Mouse (Mus musculus) megakaryocyte, adult 5-6 weeks (primary cell): ENCODE measurements at regions not wholly inside any gene's neighbourhood (a gene's known extent, or its start where the extent isn't known, plus 50 kb on each side); places are given as distances from the start of the nearest gene placed in this dataset.
"Not testable (repeated sequence)": the region's sequence is repeated elsewhere in the genome, so short reads cannot be mapped to it uniquely, and the experiment has no call there.

Experiments used
- ATAC-seq: 2 replicates; pipeline ENCODE4 v1.8.0; 2016; ENCODE audit warnings: mild to moderate bottlenecking, inconsistent platforms; ENCODE audit not compliant: poor library complexity, severe bottlenecking

DNA sequence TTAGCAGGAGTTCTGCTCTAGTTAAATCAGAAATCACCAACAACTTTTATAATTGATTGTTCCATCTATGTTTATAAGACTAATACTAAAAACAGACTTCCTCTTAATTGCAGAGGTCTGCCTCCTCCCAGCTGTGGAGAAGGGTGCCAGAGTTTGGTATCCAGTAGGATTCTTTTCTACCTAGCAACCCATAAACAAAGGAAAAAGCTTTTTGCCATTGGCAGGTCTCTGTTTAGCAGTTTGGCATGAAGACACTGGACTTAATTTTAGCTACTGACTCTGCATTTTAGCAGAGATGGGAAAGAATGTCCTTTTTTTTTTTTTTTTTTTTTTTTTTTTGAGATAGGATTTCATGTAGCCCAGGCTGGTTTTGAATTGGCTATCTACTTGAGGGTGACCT lies 1628.4 kb downstream of the A830018L16Rik start:
- no peak for ATAC-seq

DNA sequence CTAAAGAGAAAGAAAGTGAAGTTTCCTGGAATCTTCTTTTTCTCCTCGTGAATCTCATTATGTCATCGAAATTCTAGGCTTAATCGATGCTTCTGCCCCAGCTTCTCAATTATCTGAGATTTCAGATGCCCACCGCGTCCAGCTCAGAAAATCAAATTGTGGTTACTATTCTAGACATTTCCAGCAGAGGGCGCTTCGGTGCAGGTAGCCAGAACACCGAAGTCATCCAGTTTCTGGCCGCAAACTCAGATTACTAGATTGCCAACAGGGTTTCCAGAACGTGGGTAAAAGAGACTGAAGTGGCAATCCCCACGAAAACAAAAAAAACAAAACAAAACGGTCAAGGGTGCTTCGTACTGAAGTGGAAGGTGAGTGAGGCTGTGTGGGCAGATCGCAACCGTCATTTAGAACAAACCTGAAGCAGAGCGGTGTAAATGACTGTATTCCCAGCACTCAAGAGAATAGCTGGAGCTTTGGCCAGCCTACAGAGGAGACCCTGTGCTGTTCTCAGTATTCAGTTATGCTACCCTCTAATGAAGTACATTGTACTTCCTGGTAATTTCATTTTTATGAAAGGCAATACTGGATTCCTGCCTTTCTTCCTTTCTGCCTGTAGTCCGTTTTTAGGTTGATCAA lies 1636.4 kb downstream of the A830018L16Rik start:
- no peak for ATAC-seq

DNA sequence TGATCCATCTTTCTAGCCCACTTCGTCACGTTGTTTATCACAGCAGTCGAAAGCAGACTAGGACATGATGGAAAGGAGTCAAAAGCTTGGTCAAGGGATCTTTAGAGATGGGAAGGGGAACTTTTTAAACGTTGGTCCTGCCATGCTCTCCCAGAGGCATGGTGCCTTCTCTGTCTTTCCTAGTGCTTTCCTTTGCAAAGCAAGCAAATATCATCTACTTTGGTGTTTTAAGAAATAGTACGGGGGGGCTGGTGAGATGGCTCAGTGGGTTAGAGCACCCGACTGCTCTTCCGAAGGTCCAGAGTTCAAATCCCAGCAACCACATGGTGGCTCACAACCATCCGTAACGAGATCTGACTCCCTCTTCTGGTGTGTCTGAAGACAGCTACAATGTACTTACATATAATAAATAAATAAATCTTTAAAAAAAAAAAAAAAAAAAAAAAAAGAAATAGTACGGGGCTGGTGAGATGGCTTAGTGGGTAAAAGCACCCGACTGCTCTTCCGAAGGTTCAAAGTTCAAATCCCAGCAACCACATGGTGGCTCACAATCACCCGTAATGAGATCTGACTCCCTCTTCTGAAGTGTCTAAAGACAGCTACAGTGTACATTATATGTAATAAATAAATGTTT lies 1637.6 kb downstream of the A830018L16Rik start:
- not testable (repeated sequence) for ATAC-seq

DNA sequence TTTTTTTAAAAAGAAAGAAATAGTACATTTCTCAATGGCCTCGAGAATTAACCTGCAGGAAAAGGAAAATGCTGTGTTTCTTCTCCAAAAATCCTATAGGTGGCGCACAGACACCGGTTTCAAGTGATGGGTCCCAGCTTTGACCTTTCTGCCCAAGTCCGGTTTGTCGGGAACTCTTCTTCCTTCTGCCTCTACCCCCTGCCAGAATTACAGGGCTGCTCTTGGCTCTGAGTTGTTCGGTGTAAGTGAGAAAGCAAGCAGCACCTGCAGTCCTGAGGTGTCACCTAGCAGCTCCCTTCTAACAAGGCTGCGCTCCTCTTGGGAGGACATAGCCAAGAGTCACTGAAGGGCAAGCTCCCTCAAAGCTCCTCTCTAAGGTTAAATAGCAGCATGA lies 1638.2 kb downstream of the A830018L16Rik start:
- peak; percentile 80 for ATAC-seq

- no peak for ATAC-seq
Observed at GRCm38 (mm10) chr1:13057741-13058140, 1643.8 kb downstream of the A830018L16Rik start.

DNA sequence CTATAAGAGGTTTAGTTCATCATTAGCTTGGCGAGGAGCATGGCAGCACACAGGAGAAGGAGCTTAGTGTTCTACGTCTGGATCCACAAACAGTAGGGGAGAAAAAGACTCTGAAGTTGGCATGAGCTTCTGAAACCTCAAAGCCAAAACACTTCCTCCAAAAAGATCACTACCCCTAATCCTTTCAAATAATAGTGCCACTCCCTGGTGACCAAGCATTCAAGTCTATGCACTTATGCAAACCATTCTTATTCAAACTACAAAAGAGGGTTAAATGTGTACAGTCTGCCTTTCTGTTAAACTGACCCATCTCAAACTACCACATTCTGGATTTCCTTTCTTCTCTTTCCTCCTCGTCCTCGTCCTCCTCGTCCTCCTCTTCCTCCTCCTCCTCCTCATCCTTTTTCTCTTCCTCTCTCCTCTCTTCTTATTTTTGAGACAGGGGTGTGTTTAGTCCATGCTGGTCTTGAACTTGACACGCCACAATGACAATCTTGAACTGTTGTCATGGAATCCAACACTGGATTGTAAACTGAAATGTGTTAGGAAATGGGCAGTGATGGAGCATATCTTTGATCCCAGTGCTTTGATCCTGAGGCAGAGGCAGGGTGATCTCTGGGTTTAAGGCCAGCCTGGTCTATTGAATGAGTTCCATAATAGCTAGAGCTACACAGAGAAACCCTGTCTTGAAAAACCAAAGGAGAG lies 1645.9 kb downstream of the A830018L16Rik start:
- no peak for ATAC-seq
